Mouse (Mus musculus): ENCODE results near the gene Hspa8. TPM values are rescaled to one million over a fixed set of nuclear protein-coding genes. Genes with fewer than 3 reads are reported as not detected.

The Hspa8 gene
- polyA plus RNA-seq, 1 experiment from 2014 or later = 3,030 TPM

DNA sequence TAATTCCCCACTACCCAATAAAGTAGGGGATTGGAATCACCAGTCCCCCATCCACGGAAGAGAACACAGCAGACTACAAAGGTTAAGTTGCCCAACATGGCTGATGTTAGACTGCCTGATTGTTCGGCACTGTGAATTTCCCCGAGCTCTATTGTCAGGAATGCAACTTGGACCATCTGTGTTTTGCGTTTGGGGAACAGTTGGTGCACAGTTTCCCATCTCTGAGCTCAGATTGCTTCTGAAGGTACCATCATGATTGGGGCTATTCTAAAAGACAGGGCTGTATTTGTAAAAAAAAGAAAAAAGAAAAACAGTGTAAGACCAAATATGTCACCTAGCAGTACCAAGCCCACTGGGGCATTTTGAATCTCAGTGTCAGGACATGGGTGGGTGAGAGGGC, 26.6 kb downstream of the Hspa8 start:
- H3K4me3 ChIP-seq = no peak overlapping the region
- H3K4me2 ChIP-seq = no peak overlapping the region
- H3K27me3 ChIP-seq = peaks cover 4% of the 10 kb centered on the region; the same call in 1 of the 2 replicates
- H3K9me3 ChIP-seq (replicated peaks) = no peaks in the 10 kb centered on the region
- ATAC-seq = no peak
- no peak overlapping the region for H3K9ac ChIP-seq
- H3K4me1 ChIP-seq = peaks cover under 1% of the 10 kb centered on the region
- H3K27ac ChIP-seq = no peak overlapping the region
- WGBS = 82% methylated on average over 4 of the region's 4 CpGs
- no peaks in the 10 kb centered on the region for H3K36me3 ChIP-seq (ENCODE audit: poor library complexity, severe bottlenecking)

DNA sequence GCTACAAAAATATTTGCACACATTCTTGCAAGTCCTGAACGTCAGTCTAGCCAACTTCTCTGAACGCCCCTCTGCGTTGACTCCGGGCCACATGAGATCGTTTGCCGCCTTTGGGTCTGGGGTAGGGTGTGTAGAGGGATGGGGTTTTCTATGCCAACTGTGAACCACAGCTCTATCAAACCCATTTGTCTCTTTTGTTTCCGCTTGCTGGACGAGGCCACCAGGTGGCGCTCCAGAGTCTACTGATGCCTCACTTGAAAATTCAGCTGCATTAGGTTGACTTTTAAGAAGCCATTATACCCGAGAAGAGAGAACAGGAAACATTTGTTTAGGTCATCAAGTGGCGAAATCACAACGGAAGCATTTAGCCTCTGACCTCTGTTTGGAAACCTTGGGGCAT, 33.8 kb downstream of the Hspa8 start:
- WGBS = 10% methylated on average over 12 of the region's 12 CpGs
- H3K9me3 ChIP-seq (replicated peaks) = no peaks in the 10 kb centered on the region
- no peaks in the 10 kb centered on the region for H3K36me3 ChIP-seq (ENCODE audit: poor library complexity, severe bottlenecking)
- H3K4me3 ChIP-seq = no peak overlapping the region
- H3K4me2 ChIP-seq = no peak overlapping the region
- H3K9ac ChIP-seq = no peak overlapping the region
- H3K4me1 ChIP-seq = peaks cover 7% of the 10 kb centered on the region; the same call in 1 of the 2 replicates
- ATAC-seq = 0 out of 2 replicates have a peak, but pooled peaks have one; percentile 48
- no peak overlapping the region for H3K27ac ChIP-seq
- peaks cover 16% of the 10 kb centered on the region for H3K27me3 ChIP-seq

DNA sequence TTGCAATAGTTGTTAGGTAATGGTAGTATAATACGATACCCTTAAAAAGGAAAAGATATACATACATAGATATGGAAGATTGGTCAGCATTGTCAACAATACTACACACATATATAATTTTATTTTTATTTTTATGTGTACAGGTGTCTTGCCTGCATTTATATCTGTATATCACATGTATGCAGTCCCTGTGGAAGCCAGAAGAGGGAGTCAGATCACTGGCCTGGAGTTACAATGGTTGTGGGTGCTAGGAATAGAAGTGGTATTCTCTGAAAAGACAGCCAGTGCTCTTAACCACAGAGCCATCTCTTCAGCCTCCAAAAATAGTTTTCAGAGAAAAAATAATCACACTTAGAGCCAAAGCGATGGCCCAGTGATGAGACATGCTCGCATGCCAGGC, 35.9 kb downstream of the Hspa8 start:
- Histone ChIP-seq H3K4me2 (no peak overlapping the region), H3K36me3 (ENCODE audit: poor library complexity, severe bottlenecking) (no peaks in the 10 kb centered on the region), H3K9me3 (replicated peaks) (no peaks in the 10 kb centered on the region), H3K4me1 (peaks cover 7% of the 10 kb centered on the region; the same call in 1 of the 2 replicates), H3K27ac (no peak overlapping the region), H3K4me3 (no peak overlapping the region), H3K27me3 (peaks cover 25% of the 10 kb centered on the region), H3K9ac (no peak overlapping the region)
- WGBS = 83% methylated on average over 3 of the region's 3 CpGs
- ATAC-seq = no peak

- WGBS = 84% methylated on average over 3 of the region's 3 CpGs
- Histone ChIP-seq H3K36me3 (ENCODE audit: poor library complexity, severe bottlenecking) (no peaks in the 10 kb centered on the region), H3K4me1 (peaks cover 7% of the 10 kb centered on the region; the same call in 1 of the 2 replicates), H3K27me3 (peaks cover 25% of the 10 kb centered on the region), H3K9ac (no peak overlapping the region), H3K9me3 (replicated peaks) (no peaks in the 10 kb centered on the region), H3K4me3 (no peak overlapping the region), H3K4me2 (no peak overlapping the region), H3K27ac (no peak overlapping the region)
- no peak for ATAC-seq
Measured at GRCm38 (mm10) chr9:40839662-40840061, 38.9 kb downstream of the Hspa8 start.

DNA sequence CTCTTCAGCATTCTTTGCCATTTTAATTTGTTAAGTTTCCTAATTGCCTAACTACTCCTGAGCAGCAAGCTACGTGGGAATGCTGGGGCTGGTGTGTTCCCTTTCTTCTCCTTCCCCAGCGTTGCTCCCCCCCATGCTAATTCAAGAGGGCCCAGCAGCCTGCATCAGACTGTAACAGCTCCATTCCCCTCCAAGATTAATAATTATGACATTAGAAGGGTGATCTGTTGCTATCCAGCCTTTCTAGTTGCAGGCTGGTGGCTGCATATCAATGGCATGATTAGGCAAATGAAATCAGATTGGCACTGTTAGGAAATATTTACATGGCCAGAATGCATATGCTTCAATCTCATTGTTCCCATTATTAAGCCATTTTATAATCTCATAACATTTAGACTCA, 50.7 kb downstream of the Hspa8 start:
- H3K27ac ChIP-seq = no peak overlapping the region
- 0 out of 2 replicates have a peak, but pooled peaks cover 7% of the 10 kb centered on the region for H3K4me1 ChIP-seq
- peaks cover 49% of the 10 kb centered on the region for H3K27me3 ChIP-seq
- H3K4me2 ChIP-seq = no peak overlapping the region
- no peaks in the 10 kb centered on the region for H3K36me3 ChIP-seq (ENCODE audit: poor library complexity, severe bottlenecking)
- ATAC-seq = no peak
- H3K9me3 ChIP-seq (replicated peaks) = no peaks in the 10 kb centered on the region
- 19% methylated on average over 2 of the region's 2 CpGs for WGBS
- no peak overlapping the region for H3K4me3 ChIP-seq
- H3K9ac ChIP-seq = no peak overlapping the region

DNA sequence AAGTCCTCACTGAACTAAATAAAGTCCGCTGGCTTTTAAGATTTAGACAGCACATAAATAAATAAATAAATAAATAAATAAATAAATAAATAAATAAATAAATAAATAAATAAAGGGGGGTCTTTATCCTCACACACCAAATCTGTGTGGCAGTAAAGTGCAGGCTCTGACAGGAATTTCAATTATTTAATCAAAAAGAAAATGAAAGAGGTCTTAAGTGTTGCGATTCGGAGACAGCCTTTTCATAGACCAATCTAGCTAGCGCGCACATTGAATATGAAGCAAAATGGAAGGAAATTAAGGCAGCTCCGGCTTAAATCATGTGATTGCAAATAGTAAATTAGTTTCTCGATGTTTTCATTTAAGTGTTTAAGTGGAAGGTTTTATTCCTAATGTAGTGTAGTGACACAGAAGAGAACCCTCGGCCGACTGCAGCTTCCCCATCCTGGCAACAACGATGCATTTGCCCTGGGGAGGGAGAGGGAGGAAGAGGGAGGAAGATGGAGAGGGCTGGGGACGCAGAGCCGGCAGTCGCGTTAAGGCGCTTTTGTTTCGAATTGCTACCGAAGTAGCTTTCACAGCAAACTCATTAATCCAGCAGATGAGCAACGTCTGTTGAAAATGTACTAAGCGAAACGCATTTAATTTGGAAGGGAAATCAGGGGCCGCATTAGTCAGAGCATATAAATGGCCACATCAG, 57.8 kb downstream of the Hspa8 start:
- Histone ChIP-seq H3K9ac (0 out of 2 replicates have a peak overlapping the region, but pooled peaks have one; percentile 37), H3K9me3 (replicated peaks) (no peaks in the 10 kb centered on the region), H3K4me1 (peaks cover 12% of the 10 kb centered on the region), H3K27me3 (peaks cover 94% of the 10 kb centered on the region), H3K4me2 (peak overlapping the region; percentile 60), H3K4me3 (peak overlapping the region; percentile 33), H3K36me3 (ENCODE audit: poor library complexity, severe bottlenecking) (no peaks in the 10 kb centered on the region), H3K27ac (no peak overlapping the region)
- WGBS = 2% methylated on average over 21 of the region's 21 CpGs
- ATAC-seq = peak; percentile 55; the same call in 1 of the 2 replicates

DNA sequence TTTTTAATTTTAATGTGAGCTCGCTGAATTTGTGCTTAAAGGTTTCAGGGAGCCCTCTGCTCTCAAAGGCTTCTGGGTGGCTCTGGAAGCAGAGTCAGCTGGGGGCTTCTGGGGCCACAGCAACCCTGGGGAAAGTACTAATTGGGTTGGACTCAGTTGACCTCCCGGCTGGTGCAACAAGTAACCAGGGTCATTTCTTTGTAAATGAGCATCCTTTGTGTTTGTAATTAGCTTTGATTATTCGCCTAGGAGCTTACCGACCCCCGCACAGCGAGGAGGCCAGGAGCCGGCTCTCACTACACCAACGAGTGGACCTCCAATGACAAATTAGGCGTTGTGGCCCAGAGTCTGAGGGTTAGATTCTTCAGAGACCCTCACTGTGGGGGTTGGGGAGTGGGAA, 58.4 kb downstream of the Hspa8 start:
- Histone ChIP-seq H3K9ac (peak overlapping the region; percentile 34; the same call in 1 of the 2 replicates), H3K4me1 (peaks cover 12% of the 10 kb centered on the region), H3K4me2 (peak overlapping the region; percentile 60), H3K4me3 (peak overlapping the region; percentile 33), H3K9me3 (replicated peaks) (no peaks in the 10 kb centered on the region), H3K27ac (no peak overlapping the region), H3K27me3 (peaks cover 94% of the 10 kb centered on the region), H3K36me3 (ENCODE audit: poor library complexity, severe bottlenecking) (no peaks in the 10 kb centered on the region)
- ATAC-seq = peak; percentile 36; the same call in 1 of the 2 replicates
- WGBS = 2% methylated on average over 9 of the region's 9 CpGs

Other genes with a start within 250 kb of the Hspa8 start
- gene Gm21915, start 130.4 kb upstream of the Hspa8 start, polyA plus RNA-seq (2015; fragmentation: Nextera tagmentation; extraction: Ambion mirVana) = not detected in 2 replicates
- gene Clmp, start 115.0 kb upstream of the Hspa8 start, polyA plus RNA-seq (2015; fragmentation: Nextera tagmentation; extraction: Ambion mirVana) = 26.3 and 32.4 TPM in 2 replicates
- 0.69 and 1.6 TPM in 2 replicates for gene Bsx, start 73.1 kb downstream of the Hspa8 start, polyA plus RNA-seq (2015; fragmentation: Nextera tagmentation; extraction: Ambion mirVana)
- 0.48 and 0.57 TPM in 2 replicates for gene Jhy, start 163.1 kb downstream of the Hspa8 start, polyA plus RNA-seq (2015; fragmentation: Nextera tagmentation; extraction: Ambion mirVana)
- not detected in 2 replicates for gene Crtam, start 203.6 kb downstream of the Hspa8 start, polyA plus RNA-seq (2015; fragmentation: Nextera tagmentation; extraction: Ambion mirVana)

Measured in forebrain, embryonic 13.5 days (tissue).